Mouse (Mus musculus): ENCODE data around the gene Cldn13.

DNA sequence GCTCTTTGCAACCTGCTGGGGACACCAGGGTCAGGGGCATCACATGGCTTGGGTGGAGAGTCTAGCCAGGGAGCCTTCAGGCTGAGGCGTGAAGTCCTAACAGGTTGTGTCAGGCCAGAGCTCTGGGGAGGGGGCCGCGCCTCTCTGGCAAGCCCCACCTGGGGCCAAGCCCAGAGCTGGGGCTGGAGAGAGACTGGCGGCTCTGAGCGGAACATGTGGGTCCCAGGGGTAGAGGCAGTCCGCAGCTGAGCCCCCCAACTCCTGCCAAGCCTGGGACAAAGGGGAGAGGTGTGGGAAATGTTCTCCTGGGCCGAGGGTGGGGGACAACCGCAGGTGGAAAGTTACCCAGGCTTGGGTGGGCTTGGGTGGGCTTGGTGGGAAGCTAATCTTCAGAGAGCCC, 18.4 kb downstream of the Cldn13 start:
- TF ChIP-seq EP300 (optimal IDR thresholded peaks at IDR 0.05) (no peak), CTCF (IDR thresholded peaks at IDR 0.05; ENCODE audit: low read depth) (no peak)
